Comparison of ENCODE assay signal across 19 mouse cellular contexts in the genomic region with DNA sequence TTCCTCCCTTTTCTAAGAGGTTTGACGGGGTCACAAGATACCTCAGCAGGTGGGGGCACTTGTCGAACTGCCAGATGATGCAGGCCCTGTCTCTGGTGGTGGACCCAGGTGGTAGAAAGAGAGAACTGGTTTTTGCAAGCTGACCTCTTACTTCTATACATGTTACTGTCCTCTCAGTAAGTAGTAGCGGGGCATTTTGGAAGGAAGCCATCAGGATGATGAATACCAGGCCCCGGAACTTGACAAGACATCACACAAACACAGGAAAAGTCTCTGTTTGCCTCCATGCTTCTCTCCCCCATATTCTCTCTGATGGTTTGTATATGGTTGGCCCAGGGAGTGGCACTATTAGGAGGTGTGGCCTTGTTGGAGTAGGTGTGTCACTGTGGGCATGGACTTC.
"Had no signal": no experiment of that assay in that cellular context is flagged by ENCODE, and none has a peak within 500 bp of the region (broad histone marks: within the 10 kb centered on the region; RNA-seq: fewer than 3 reads in every experiment).

No protein-coding gene starts in this region.

- H3K4me2 ChIP-seq: liver, embryonic 13.5 days; lung, embryonic 15.5 days; midbrain, embryonic 13.5 days; neural tube, embryonic 13.5 days; stomach, embryonic 15.5 days had no signal

- H3K9ac ChIP-seq: liver, embryonic 13.5 days; lung, embryonic 15.5 days; midbrain, embryonic 13.5 days; neural tube, embryonic 13.5 days; stomach, embryonic 15.5 days had no signal

- DNase-seq: kidney, adult 2 months; kidney, postnatal 10 days; kidney, postnatal 36 days; layer of hippocampus, postnatal 36 days; liver, embryonic 13.5 days; retina, postnatal 1 day; right cerebral cortex, postnatal 25 days; spleen, adult 18-20 months; thymus, postnatal 36 days had no signal

- H3K9me3 ChIP-seq: liver, embryonic 13.5 days; lung, embryonic 15.5 days; stomach, embryonic 15.5 days had no signal

- H3K4me1 ChIP-seq: liver, embryonic 13.5 days; lung, embryonic 15.5 days; megakaryocyte, embryonic 14.5 days; midbrain, embryonic 10.5 days; midbrain, embryonic 13.5 days; neural tube, embryonic 13.5 days; stomach, embryonic 15.5 days had no signal

- H3K36me3 ChIP-seq: liver, embryonic 13.5 days; lung, embryonic 15.5 days; midbrain, embryonic 10.5 days; midbrain, embryonic 13.5 days; neural tube, embryonic 13.5 days; stomach, embryonic 15.5 days had no signal

- H3K4me3 ChIP-seq: left cerebral cortex, adult 2 months; liver, embryonic 13.5 days; lung, embryonic 15.5 days; megakaryocyte, embryonic 14.5 days; midbrain, embryonic 10.5 days; midbrain, embryonic 13.5 days; myocyte; neural tube, embryonic 13.5 days; stomach, embryonic 15.5 days had no signal

- ATAC-seq: intestine, embryonic 16.5 days; midbrain, embryonic 13.5 days; midbrain, embryonic 16.5 days had no signal

- H3K27me3 ChIP-seq: liver, embryonic 13.5 days; lung, embryonic 15.5 days; midbrain, embryonic 13.5 days; neural tube, embryonic 13.5 days; stomach, embryonic 15.5 days had no signal

- H3K27ac ChIP-seq: left cerebral cortex, adult 2 months; liver, embryonic 13.5 days; lung, embryonic 15.5 days; midbrain, embryonic 10.5 days; midbrain, embryonic 13.5 days; neural tube, embryonic 13.5 days; stomach, embryonic 15.5 days had no signal
